Mouse (Mus musculus): ENCODE data around the gene Cd177. TPM values are rescaled to one million over a fixed set of nuclear protein-coding genes. Genes with fewer than 3 reads are reported as not detected.

Cd177 gene
- under 1 TPM; 0.33 to 0.38 TPM for total RNA-seq (2023)

DNA sequence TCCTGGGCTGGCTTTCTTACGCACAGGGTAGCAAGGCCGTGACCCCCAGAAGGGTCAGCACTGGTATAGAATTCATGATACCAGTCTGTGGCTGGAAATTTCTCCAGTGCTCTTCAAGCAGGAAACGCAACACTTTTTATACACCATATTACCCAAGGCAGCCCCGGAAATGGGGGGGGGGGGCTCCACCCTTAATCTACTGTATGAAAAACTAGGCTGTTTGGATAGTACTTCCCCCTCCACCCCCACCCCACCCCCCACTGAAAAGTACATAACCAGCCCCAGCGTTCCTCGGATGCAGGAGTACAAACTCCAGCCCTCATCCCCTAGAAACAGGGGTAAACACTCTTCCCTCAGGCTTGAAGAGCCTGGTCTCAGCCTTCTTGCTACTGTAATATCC is at the start of gene Cd177:
Gene Cd177 (minus strand): TSS at position 101 of the 400 bp plus-strand sequence.

DNA sequence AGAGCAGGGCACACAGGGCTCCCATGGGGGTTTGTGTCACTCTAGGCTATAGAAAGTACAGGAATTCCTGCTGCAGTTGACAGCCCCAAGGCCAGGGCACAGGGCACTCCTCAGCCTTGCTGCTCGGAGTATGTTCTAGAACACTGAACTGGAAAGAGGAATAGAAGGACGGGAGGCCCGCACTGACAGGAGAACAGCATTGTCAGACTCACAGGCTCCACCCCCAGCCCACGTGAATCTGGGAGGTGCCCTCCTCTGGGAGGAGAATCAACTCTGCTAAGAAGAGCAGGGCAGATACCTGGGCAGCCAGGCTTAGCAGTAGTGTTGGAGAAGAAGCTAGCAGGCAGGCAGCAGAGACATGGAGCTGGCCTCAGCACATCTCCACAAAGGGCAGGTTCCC is 16.8 kb upstream of the Cd177 start, which contains the start of gene Ceacam10:
Gene Ceacam10 (plus strand): TSS at position 289 of the 400 bp plus-strand sequence.

DNA sequence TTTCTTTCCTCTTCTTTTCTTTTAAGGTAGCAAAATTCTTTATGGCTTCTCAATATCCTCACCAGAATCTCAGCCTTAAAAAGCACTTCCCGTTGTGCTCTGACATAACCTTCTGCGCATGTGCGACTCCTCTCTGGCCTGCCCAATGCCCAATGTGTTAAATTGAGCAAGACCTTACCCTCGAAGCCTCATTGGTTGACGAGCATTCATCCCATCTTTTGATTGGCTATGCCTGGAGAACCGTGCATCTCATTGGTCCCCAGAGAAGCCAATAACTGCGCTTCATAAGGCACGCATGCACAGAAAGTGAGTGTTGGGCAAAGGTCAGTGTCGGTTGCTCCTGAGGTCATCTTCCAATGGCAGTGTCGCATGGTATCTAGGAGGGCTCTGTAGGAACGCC is 33.3 kb downstream of the Cd177 start, which contains the start of gene Gm4763:
Gene Gm4763 (minus strand): TSS at position 101 of the 400 bp plus-strand sequence.

DNA sequence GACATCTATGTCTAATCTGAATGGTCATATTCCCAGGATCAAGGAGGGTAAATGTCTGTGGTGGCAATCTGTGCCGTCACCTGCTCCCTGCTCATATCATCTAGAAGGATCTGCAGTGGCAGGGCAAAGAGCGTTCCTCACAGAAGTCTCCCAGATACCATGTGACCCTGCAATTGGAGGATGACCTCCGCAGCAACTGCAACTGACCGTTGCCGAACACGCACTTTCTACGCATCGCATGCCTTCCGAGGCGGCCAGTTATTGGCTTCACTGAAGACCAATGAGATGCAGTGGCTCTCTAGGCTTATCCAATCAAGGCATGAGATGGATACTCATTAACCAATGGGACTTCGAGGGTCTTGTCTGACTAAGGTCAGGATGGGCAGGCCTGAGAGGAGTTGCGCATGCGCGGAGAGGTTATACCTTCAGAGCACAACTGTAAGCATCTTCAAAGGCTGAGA is 51.2 kb downstream of the Cd177 start, which contains the start of gene BC049730:
Gene BC049730 (plus strand): TSS at position 411 of the 461 bp plus-strand sequence.

Other genes starting within 250 kb of the Cd177 start
- gene AC161166.1, start 247.9 kb downstream of the Cd177 start, total RNA-seq (2023) = not detected
- 10 to 100 TPM; 13.3 to 14.4 TPM for gene Irgq, start 229.6 kb downstream of the Cd177 start, total RNA-seq (2023)
- not detected for gene Pinlyp, start 214.2 kb downstream of the Cd177 start, total RNA-seq (2023)
- 10 to 100 TPM; 55.1 to 56.1 TPM for gene Xrcc1, start 214.0 kb downstream of the Cd177 start, total RNA-seq (2023)
- gene Ethe1, start 172.8 kb downstream of the Cd177 start, total RNA-seq (2023) = 1 to 10 TPM; 4.1 to 7.9 TPM
- gene Zfp575, start 172.7 kb downstream of the Cd177 start, total RNA-seq (2023) = not detected
- gene Phldb3, start 149.5 kb downstream of the Cd177 start, total RNA-seq (2023) = 1 to 10 TPM; 7.5 to 9.4 TPM
- not detected for gene Lypd3, start 123.8 kb downstream of the Cd177 start, total RNA-seq (2023)
- not detected for gene Tex101, start 83.6 kb downstream of the Cd177 start, total RNA-seq (2023)
- gene BC049730, start 51.1 kb downstream of the Cd177 start, total RNA-seq (2023) = not detected
- not detected for gene Gm4763, start 33.4 kb downstream of the Cd177 start, total RNA-seq (2023)
- gene Ceacam10, start 16.9 kb upstream of the Cd177 start, total RNA-seq (2023) = not detected
- 1 to 10 TPM in 1 of 2 experiments, not detected in 1; 2.2 TPM for gene Gm9844, start 101.9 kb upstream of the Cd177 start, total RNA-seq (2023)
- not detected for gene Lypd4, start 109.6 kb upstream of the Cd177 start, total RNA-seq (2023)
- not detected for gene Dmrtc2, start 109.7 kb upstream of the Cd177 start, total RNA-seq (2023)
- gene Rps19, start 124.1 kb upstream of the Cd177 start, total RNA-seq (2023) = 1,000 to 10,000 TPM; 3,039 to 3,325 TPM
- gene Cd79a, start 137.1 kb upstream of the Cd177 start, total RNA-seq (2023) = 1 to 10 TPM; 3.5 to 5.8 TPM
- gene Arhgef1, start 142.6 kb upstream of the Cd177 start, total RNA-seq (2023) = 1,000 to 10,000 TPM; 1,621 to 1,684 TPM
- gene Gm4881, start 184.2 kb upstream of the Cd177 start, total RNA-seq (2023) = not detected
- gene Rabac1, start 212.4 kb upstream of the Cd177 start, total RNA-seq (2023) = 100 to 1,000 TPM; 301 to 308 TPM
- 10 to 100 TPM in 1 of 2 experiments, 1 to 10 TPM in 1; 8.9 to 10.2 TPM for gene Atp1a3, start 245.6 kb upstream of the Cd177 start, total RNA-seq (2023)